Mouse (Mus musculus) 416B (cell line): ENCODE data around the gene Fars2.
"Not testable (repeated sequence)": the region's sequence is repeated elsewhere in the genome, so short reads cannot be mapped to it uniquely, and the experiment has no call there.

Experiments used
- DNase-seq: peaks from one replicate; pipeline ENCODE4 v3.0.0; 2011; ENCODE audit warnings: low read depth

Fars2 gene

DNA sequence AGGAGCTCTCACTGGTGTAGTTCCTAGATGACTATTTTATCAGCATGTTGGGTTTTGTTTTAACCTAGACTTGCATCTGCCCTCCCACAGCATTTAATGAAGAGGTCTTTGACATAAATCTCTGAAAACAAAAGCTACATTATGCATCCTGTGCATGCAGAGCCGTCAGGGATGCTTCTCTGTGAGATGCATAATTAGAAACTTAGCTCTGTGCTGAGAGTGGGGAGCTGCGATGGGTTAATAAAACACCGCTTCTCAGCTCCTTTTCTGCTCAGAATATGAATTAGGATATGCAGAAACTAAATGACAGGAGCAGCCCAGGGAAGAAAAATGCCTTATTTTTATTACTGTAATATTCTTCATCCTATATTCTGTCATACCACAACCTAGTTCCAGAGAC lies 251.6 kb downstream of the Fars2 start:
- DNase-seq: no peak

DNA sequence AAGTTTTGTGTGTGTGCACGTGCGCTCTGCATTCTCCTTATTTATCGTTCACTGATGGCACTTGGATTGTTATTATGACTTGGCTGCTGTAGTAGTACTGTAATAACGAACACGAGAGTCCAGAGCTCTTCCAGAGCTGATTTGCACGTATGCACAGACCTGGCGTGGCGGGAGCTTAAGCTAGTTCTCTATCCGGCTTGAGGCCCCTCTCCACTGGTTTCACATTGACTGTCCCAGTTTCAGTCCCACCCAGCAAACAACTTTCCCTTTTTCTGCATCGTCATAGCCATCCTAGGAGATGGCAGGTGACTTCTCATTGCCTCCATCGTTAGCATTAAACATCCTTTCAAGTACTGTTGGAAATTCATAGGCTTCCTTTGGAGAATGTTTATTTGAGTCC lies 252.2 kb downstream of the Fars2 start:
- DNase-seq: no peak

DNA sequence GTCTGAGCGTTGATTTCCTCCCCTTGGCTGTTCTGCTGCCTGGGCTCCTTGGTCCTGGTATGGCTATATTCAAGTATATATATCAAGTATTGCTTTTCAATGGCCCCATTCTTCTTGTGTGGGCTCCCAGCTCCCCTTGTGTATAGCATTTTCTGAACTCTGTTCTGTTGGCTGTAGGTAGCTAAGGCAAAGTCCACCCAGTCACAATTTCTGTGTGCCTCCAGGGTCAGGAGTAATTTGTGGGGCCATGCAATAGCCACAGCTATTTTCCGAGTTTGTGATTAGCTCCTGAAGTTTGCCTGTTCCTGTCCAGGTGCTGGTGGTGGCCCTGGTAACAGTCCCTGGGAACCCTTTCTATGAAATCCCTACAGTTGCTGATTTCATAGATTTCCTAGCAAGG lies 266.0 kb downstream of the Fars2 start:
- DNase-seq: no peak

DNA sequence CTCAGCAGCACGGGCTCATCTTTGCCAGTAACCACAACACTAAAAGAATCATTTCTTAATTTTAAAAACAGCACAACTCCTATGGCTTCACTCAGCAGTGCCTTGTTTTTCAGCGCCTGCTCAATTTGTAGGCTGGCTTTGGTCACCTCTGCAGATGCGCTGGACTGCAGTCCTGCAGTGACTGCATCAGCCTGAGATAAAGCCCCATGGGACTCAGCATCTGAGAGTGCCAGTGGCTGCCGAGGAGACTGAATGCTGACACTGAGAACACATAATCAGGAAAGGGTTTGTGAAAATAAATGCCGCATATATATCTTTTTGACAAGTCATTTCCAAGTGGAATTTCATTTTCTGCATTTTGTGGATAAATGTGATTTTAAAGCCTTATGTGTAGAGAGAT lies 268.9 kb downstream of the Fars2 start:
- DNase-seq: no peak

DNA sequence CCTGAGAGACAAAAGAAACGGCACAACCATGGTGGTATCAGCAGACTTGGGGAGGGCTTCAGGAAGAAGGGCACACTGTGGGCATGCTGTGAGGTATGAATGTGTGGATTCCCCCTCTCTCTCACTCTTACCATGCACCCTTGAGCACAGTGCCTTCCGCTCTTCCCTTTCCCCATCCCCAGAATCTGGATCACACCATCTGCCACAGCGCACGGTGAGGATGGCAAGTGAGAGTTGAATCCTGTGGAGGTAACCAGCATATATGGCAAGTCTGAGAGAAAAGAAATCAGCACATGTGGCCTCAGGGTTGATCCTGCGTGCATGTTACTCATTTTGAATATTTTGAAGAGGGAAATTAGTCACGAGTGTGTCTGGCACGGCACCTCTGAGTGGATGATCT lies 274.7 kb downstream of the Fars2 start:
- DNase-seq: no peak

DNA sequence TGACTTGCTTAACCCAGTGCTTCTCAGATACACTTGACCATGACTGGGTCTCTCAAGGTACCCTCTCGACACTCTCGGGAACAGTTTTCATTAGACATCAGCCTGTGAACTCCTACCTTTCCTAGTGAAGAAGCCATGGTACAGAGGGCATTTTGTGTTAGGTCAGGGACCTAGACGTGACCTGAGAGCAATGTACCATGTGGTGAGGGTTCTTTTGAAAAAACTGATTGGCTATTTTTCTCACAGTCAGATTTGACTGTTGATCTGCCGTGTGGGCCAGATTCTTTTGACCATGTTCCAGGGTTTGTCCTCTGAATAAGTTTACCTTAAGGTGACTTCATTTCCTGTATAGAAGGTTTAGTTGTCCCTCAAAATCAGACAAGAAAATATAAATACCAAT lies 275.5 kb downstream of the Fars2 start:
- no peak for DNase-seq

DNA sequence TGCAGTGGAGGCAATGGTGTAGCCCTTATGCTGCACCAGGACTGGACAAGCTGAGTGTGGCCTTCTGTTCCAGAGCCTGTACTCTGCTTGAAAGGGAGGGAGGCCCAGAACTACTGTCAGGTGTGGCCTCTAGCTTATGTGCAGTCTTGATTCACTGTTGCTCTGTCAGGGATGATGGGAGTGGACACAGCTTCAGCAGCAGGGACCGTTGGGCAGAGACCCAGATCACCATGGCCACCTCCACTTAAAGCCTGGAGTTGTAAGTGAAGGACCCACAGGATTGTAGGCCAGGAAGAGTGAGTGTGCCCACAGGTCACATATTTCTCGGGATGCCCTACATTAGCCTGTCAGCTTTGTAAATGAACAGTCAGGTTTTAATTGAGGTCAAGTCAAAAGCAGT lies 283.8 kb downstream of the Fars2 start:
- DNase-seq: no peak

DNA sequence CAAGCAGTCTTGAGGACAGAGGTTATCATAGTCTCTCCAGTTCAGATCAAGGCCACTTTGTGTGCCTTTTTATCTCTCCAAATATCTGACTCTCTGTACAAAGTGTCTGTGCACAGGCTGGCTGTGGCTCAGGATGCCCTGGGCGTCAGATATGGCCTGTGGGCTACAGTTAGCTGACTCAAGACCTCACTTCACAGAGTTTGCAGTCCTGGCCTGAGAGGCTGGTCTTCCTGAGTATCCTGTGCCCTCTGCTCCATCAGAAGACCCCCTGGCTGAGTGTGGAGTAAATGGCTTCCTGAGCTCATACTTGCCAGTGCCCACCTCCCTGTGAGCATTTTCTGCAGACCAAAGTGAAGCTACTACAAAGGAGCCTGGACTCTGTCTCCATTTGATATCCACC lies 296.1 kb downstream of the Fars2 start:
- peak; percentile 21 for DNase-seq

DNA sequence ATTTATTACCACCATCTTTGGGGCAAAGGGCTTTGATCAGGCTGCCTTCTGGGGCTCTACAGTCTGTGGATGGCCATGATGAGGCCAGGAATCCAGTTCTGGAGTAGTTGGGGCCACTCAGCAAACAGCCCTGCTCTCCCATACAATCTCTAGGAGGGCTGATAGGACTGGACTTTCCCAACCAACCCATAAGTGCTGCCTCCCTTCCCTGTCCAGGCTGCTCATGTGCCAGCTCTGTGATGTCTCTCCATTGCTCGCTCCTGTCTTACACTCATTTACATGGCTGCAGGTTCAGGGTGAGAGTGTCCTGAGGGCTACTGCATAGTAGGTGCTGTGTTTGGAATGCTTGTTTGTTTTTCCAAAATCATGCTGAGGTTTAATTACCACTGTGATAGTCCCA lies 298.0 kb downstream of the Fars2 start:
- no peak for DNase-seq

DNA sequence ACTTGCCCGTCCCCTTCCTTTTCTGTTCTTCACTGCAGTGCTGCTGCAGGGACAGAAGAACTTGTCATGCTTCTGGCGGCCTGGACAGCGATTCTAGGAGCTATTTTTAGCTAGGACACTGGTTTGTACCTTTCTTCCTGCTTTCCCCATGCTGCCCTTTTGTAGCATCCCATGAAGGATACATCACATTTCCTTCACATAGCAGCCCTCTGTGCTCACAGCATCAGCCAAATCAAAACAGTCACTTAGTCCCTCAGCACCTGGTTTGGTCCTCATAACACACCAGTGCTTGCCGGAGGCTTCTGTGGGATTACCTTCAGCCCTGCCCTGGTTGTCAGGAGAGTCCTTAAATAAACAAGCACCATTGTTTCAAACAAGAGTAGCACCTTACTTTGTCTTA lies 299.3 kb downstream of the Fars2 start:
- DNase-seq: no peak

DNA sequence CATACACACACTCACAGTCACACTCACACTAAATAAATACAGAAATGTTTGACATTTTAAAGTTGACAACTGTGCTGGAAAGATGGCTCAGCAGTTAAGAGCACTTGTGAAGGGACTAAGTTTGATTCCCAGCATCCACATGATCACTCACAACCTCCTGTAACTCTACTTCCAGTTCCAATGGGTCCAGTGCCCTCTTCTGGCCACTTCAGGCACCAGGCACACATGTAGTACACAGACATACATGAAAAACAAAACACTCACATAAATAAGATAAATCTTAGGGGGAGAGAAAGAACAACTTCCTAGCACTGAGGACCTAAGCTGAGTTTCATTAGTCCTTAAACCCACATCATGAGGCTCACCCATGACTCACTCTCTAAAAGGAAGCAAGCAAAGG lies 302.1 kb downstream of the Fars2 start:
- peak; percentile 29 for DNase-seq

DNA sequence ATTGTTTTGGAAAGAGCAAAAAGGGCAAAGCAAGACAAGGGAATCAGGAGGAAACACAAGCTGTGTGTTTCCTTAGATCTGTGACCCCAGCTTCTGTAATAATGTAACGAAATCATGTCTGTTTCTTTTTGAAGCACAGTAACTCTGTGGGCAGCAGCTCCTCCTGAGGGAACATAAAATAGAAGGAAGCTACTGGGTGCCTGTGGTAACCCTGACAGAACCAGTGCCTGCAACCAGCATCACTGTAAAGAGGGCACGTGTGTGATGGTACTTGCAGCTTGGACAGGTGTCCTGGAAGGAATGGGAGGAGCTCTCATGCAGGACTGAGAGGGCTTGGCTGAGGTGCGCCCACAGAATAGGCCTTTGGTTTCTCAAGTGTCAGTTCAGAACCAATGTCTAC lies 305.2 kb downstream of the Fars2 start:
- DNase-seq: peak; percentile 50

DNA sequence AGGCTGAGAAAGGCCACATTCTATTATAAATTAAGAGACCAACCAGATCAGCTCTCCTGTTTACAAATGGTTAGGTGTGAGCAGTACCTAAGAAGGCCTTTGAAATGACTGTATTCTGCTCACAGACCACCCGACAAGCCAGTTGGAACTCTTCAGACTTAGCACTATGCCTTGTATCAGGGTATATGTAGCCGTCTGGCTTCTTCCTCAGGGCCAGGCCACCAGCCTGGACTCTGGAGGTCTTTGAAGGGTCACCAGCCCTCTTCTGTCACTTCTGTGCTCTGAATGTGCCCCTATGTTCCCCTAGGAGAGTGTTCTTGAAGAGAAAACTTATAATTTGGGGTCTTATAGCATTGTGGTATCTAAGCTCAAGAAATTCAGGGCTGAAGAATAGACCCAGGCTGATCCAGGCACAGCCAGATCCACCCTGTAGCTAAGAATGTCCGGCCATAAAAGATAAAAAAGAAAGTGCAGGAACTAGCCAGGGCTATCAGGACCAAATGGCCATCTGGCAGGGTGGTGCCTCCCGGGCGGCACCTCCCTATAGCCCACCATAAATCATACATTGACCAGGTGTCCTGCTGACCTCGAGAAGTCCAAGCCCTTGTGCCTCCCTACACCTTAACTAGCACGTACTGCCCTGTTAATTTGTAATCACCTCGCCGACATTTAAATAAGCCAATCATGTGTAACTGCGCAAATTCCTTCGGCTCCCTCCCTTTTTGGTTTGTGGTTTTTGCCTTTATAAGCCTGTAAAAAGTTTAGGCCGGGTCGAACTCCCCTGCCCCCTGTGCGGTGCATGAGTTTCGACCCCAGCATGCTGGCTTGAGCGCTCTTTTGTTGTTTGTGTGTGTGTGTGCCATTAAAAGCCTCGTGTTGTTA lies 308.9 kb downstream of the Fars2 start:
- DNase-seq: not testable (repeated sequence)

DNA sequence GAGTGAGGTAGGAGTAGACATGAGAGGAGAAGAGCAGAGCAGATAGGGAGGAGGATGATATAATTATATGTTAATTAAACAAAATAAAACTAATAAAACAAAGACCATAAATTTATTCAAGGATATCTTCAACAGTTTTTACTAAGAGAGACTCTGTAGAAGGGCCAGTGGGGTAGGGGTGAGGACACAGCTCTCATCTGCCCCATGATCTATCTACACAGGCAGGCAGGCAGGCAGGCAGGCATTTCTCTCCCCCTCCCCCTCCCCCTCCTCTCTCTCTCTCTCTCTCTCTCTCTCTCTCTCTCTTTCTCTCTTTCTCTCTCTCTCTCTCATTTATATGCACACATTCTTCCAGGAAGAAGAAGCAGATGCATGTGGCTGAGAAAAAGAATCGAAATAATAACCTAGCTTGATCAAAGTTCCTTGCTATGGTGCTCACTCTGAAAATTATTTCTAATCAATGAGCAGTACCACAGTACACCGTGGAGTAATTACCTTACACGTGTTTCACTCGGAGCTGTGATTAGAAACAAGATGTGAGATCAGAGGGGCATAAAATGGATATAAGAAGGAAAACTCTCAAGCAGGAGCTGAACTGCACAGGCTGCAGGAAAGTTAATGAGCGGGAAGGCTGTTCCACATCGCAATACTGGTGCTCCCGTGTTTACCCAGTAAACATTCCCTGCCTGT lies 312.4 kb downstream of the Fars2 start:
- no peak for DNase-seq

DNA sequence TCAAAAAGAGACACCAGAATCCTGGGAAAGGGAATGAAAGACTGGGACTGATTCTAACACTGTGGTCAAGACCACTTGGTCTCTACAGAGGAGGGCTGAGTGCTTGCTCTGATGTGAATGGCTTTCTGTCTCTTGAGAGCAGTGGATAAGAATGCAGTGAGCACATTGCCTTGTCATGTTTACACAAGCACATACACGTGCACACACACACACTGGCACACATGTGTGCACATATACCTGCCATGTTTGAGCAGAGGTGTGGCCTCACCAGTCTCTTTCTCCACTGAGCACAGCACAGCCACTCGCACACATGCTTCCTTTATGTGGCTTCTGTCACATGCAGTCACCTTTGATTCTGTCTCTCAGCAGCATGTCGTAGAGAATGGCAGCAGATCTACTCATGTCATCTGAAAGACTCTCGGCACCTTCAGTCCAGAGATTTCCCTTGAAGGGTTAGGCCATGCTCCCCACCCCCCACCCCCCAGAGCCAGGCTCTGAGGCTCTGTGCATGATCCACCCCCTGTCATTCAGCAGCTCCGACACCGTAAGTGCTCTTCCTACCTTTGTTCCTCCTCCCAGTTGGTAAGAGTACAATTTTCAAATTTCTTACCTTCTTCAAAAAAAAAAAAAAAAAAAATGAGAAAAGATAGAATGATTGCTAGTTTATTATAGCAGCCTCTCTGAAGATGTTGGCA lies 313.4 kb downstream of the Fars2 start:
- DNase-seq: no peak

DNA sequence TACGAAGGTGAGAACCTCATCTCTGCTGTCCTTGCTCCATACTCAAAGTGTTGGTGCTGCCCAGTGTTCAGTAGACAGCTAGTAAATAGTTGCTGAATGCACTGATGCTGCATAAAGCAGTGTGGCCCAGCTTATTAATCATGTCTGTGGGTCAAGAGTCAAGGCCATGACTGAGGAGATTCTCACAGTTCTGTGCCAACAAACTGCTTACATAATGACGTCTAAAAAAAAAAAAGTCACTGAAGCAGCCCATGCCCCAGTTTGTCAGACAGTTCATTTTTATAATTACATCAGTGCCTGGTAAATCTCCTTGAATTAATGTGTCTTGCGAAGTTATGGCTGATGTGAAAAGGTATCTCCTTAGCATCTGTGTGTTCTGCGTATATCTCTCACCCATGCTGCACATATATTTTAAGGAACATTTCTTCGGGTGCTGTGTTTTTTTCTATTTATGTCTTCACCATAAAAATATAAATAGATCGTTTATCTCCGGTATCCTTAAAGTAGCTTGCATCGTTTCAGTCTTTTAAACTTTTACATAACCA lies 314.8 kb downstream of the Fars2 start:
- DNase-seq: no peak

DNA sequence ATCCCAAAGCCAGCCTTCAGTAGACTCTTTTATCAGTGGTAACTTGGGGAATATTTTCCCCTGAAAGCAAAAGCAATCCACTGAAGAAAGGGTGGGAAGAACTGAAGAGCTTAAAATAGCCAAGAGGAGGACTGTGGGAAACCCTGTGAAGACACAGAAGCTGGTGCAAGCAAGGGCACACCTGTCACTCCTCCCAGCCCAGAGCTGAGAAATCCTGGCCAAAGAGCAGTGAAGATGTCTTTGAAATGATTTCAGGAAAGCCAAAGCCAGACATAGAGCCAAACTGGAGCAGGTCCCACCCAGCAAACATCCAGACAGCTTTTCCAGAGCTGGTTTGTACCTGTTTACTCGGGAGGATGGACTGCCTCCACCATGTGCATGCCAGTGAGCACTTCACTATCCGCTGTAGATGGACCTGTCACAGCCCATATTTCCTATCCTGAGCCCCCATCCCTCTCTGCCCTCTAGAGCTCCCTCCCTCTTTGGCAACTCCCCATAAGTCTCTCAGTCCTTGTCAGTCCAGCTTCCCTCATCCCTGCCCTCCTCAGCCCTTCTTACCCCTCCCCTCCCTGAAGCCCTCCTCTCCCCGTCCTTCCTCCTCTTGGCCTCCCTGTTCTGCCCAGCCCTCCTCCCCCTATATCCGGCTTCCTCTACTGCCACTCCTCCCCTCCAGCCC lies 327.7 kb downstream of the Fars2 start:
- DNase-seq: no peak

DNA sequence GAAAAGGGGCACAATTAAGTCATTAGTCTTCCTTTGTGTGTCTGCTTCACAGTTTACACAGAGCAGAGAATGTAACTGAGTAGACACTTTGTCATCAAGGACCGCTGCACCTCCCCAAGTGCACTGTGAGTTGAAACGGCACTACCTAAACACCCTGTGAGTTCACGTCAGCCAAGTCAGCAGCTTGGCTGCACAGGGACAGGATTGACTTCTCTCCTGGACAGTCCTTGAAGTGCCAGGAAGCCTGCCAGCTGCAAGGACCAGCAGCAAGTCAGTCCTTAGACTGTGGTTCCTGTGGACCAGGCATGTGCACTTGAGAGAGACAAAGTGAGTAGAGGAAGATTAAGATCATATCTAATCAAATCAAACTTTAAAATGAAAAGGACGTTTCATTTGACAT lies 330.7 kb downstream of the Fars2 start:
- DNase-seq: no peak

DNA sequence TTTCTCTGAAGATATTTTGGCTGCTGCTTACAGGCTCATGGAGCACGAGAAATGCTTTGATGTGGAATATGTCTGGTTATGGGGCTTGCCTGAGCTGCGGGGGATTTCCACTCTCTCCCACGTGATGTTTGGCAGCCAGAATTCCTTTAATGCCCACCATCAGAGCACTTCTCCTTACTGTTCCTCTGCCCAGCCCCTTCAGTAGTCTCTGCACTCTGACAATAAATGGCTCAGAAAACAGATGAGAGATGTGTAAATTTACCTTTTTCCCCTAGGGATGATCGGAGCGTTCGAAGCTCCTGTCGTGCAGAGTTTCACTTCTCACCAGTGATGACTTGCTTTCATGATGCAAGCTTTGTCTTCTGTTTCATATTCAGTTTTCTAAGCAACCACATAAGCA lies 331.4 kb downstream of the Fars2 start:
- no peak for DNase-seq

DNA sequence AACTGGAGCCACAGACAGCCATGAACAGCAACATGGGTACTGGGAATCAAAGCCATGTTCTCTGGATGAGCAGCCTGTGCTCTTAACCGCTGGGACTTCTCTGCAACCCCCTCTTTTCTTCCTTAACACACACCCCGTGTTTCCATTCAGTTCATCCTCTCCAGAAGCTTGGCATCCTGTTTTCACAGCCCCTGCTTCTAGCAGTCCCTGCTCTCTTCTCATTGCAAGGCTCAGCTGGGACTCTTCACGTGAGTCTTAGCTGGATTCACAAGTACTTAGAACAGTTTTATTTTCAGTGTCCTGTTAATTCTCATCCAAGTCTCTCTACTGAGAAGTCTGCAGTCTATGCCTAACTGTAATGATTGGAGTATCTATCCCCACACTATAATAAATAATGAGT lies 334.2 kb downstream of the Fars2 start:
- no peak for DNase-seq

DNA sequence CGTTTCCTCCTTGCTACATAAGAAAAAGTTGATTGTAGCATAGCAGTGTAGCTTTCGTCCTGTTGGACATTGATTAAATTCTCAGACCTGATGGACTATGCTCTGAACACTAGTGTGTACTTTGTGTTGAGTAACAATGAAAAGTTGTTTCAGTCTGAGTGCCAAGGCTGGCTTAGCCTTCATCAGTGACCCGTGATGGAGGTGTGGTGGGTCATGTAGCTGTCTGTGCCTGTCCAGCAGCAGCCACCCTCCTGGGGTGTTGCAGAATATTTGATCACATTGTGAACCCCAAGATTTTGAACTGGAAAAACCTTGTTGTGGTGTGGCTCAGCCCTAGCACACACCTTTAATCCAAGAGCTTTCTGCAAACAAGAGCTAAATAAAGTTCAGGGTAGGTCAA lies 343.3 kb downstream of the Fars2 start:
- DNase-seq: no peak

DNA sequence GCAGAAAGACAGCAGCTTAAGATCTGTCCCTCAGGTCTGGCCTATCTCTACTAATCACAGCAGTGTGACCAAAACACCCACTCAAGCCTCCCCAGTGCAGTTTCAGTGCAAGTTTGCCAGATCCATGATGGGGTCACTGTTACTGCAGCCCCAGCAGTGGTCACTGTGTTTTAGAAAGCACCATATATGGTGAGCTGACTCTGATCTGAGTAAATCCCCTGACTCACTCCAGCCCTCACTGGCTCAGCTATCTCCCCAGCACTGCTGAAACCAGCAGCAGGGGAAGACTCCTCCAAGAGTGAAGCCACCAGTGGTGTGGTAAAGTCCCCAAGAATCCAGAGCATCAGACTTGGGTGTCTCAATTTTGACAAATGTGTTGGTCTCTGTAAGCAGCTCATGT lies 346.5 kb downstream of the Fars2 start:
- DNase-seq: peak; percentile 12
